ENCODE assay signal across 11 mouse cellular contexts in the genomic region with DNA sequence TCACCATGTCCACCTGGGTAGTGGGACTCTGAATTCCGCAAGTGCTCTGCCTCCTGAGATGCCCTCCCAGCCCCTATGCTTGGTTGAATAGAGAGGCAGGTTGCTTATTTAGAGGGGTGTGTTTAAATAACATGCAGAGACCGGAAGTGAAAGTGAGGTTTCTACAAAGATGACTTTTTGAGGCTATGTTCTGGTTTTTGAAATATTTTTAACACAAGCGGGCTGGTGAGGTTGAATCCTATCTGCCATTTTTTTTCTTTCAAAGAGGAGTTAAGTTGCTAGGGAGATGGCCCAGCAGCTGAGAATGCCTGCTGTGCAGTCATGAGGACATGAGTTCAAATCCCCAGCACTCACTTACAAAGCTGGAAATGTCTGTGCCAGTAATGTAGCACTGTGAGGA. TPM values are rescaled to one million over a fixed set of nuclear protein-coding genes. Genes with fewer than 3 reads are reported as not detected.
DNase-seq lines count a peak whose midpoint lies in the region; ATAC-seq and TF ChIP-seq lines count a peak whose summit lies in the region.
"Had no signal": no experiment of that assay in that cellular context is flagged by ENCODE, and none has a peak within 500 bp of the region (broad histone marks: within the 10 kb centered on the region; RNA-seq: fewer than 3 reads in every experiment).

No protein-coding gene starts in this region.

- peaks cover 11% of the 10 kb centered on the region for H3K79me2 ChIP-seq in heart, adult 2 months (replicated peaks; ENCODE audit: control insufficient read depth, insufficient read depth, low read length)

- peaks cover 47% of the 10 kb centered on the region for H3K4me1 ChIP-seq in heart, embryonic 11.5 days (ENCODE audit: control insufficient read depth, insufficient read depth, low read length)
- peaks cover 28% of the 10 kb centered on the region for H3K4me1 ChIP-seq in heart, adult 2 months (ENCODE audit: control insufficient read depth, insufficient read depth, low read length)
- H3K4me1 ChIP-seq in thymus, adult 2 months (replicated peaks; ENCODE audit: control insufficient read depth, insufficient read depth, low read length) = peaks cover 34% of the 10 kb centered on the region
- peaks cover 70% of the 10 kb centered on the region for H3K4me1 ChIP-seq in midbrain, embryonic 12.5 days

- H3K36me3 ChIP-seq in heart, embryonic 11.5 days (ENCODE audit: control insufficient read depth, insufficient read depth, low read length) = no peaks in the 10 kb centered on the region
- H3K36me3 ChIP-seq in heart, adult 2 months (ENCODE audit: control insufficient read depth, insufficient read depth, low read length) = peaks cover 35% of the 10 kb centered on the region
- H3K36me3 ChIP-seq in thymus, adult 2 months (ENCODE audit: control insufficient read depth, insufficient read depth, low read length) = no peaks in the 10 kb centered on the region
- peaks cover 27% of the 10 kb centered on the region for H3K36me3 ChIP-seq in midbrain, embryonic 12.5 days

- TF ChIP-seq EP300 in heart, adult 2 months (IDR thresholded peaks at IDR 0.05; ENCODE audit: insufficient read depth, low read depth, low read length) = no peak

- H3K4me3 ChIP-seq in heart, embryonic 11.5 days (ENCODE audit: low read depth, low read length) = no peak overlapping the region
- H3K4me3 ChIP-seq in heart, adult 2 months = no peak overlapping the region; the same call in 1 of the 2 replicates
- no peak overlapping the region for H3K4me3 ChIP-seq in thymus, adult 2 months (ENCODE audit: control insufficient read depth, insufficient read depth, low read length)
- 0 out of 2 replicates have a peak overlapping the region, but pooled peaks have one; percentile 5 for H3K4me3 ChIP-seq in midbrain, embryonic 12.5 days

- WGBS in heart, embryonic 11.5 days (ENCODE audit: insufficient replicate concordance) = 84% methylated on average over 3 of the region's 3 CpGs
- WGBS in heart, adult 2 months = 67% methylated on average over 3 of the region's 3 CpGs
- 34% methylated on average over 3 of the region's 3 CpGs for WGBS in thymus, adult 2 months
- 87% methylated on average over 3 of the region's 3 CpGs for WGBS in midbrain, embryonic 12.5 days

- DNase-seq in heart, adult 2 months = no peak
- DNase-seq in thymus, adult 2 months = no peak
- DNase-seq in thymus, postnatal 4 days = no peak
- DNase-seq in frontal cortex, postnatal 14 days (ENCODE audit: low spot score in 2 of 2) = no peak
- DNase-seq in frontal cortex, postnatal 36 days (ENCODE audit: low spot score in 2 of 2) = no peak
- DNase-seq: heart, adult 11 months; lung, postnatal 10 days had no signal

- intact Hi-C loops in heart, adult 2 months (cut with DNase I) = loop anchor here (5.0 kb wide), 1 partner anchor 33 kb away; no protein-coding TSS in a partner anchor

- no peaks in the 10 kb centered on the region for H3K9me3 ChIP-seq in heart, embryonic 11.5 days (replicated peaks; ENCODE audit: control insufficient read depth, low read length)
- H3K9me3 ChIP-seq in midbrain, embryonic 12.5 days = no peaks in the 10 kb centered on the region

- peak overlapping the region; percentile 3; the same call in 1 of the 2 replicates for H3K4me2 ChIP-seq in heart, embryonic 11.5 days
- peak overlapping the region; percentile 33 for H3K4me2 ChIP-seq in midbrain, embryonic 12.5 days (replicated peaks)

- no peak overlapping the region for H3K27ac ChIP-seq in heart, embryonic 11.5 days (ENCODE audit: low read depth, low read length)
- H3K27ac ChIP-seq in heart, adult 2 months = no peak overlapping the region
- peak overlapping the region; percentile 57 for H3K27ac ChIP-seq in thymus, adult 2 months (ENCODE audit: control insufficient read depth, insufficient read depth, low read length)
- H3K27ac ChIP-seq in midbrain, embryonic 12.5 days (replicated peaks) = no peak overlapping the region
- H3K27ac ChIP-seq: kidney, postnatal 0 days had no signal

- TF ChIP-seq CTCF in heart, adult 2 months (IDR thresholded peaks at IDR 0.05) = no peak
- no peak for TF ChIP-seq CTCF in thymus, adult 2 months (IDR thresholded peaks at IDR 0.05; ENCODE audit: borderline replicate concordance, control insufficient read depth, extremely low read depth, insufficient read depth, low read length, poor library complexity)

- no peak overlapping the region for H3K9ac ChIP-seq in heart, embryonic 11.5 days (ENCODE audit: low read depth, low read length)
- no peak overlapping the region for H3K9ac ChIP-seq in heart, adult 2 months (ENCODE audit: low read depth, low read length)
- no peak overlapping the region for H3K9ac ChIP-seq in midbrain, embryonic 12.5 days (replicated peaks)

- TF ChIP-seq POLR2A in heart, adult 2 months (IDR thresholded peaks at IDR 0.05; ENCODE audit: insufficient read depth, low read depth, low read length) = no peak
- no peak for TF ChIP-seq POLR2A in thymus, adult 2 months (IDR thresholded peaks at IDR 0.05; ENCODE audit: control insufficient read depth, extremely low read depth, insufficient read depth, low read length, poor library complexity)

- no peaks in the 10 kb centered on the region for H3K27me3 ChIP-seq in heart, embryonic 11.5 days (ENCODE audit: control insufficient read depth, insufficient read depth, low read length)
- no peaks in the 10 kb centered on the region for H3K27me3 ChIP-seq in heart, adult 2 months (ENCODE audit: control insufficient read depth, insufficient read depth, low read length)
- H3K27me3 ChIP-seq in thymus, adult 2 months (ENCODE audit: control insufficient read depth, insufficient read depth, low read length) = no peaks in the 10 kb centered on the region
- H3K27me3 ChIP-seq in midbrain, embryonic 12.5 days = no peaks in the 10 kb centered on the region

- no peak for ATAC-seq in heart, embryonic 11.5 days (replicated peaks; ENCODE audit: insufficient number of reproducible peaks, low FRiP score, low TSS enrichment)
- no peak for ATAC-seq in midbrain, embryonic 12.5 days (ENCODE audit: low FRiP score, low read depth)
- ATAC-seq in erythroid progenitor cell, adult 5-6 weeks (replicated peaks; ENCODE audit: low FRiP score, poor library complexity, severe bottlenecking) = no peak

RNA-seq across cellular contexts. Expression of a gene that starts 4.0 kb away (rescaled TPM):
- polyA plus RNA-seq in heart, embryonic 11.5 days (2014; fragmentation: Nextera tagmentation; extraction: Ambion mirVana) = 19.4 and 23.7 TPM in 2 replicates
- 100 to 1,000 TPM; 129 to 134 TPM for total RNA-seq in heart, adult 2 months (2021)
- 85.2 and 133 TPM in 2 replicates for polyA plus RNA-seq in heart, adult 2 months (2012; rRNA removed)
- 164 and 167 TPM in 2 replicates for polyA plus RNA-seq in thymus, adult 2 months (2012; rRNA removed)
- polyA plus RNA-seq in midbrain, embryonic 12.5 days (2016; fragmentation: Nextera tagmentation; extraction: Ambion mirVana) = 68.8 and 71.5 TPM in 2 replicates
- total RNA-seq in erythroid progenitor cell, adult 5-6 weeks (2015; ENCODE audit: low replicate concordance) = 15.9 and 28.1 TPM in 2 replicates
- total RNA-seq in erythroid progenitor cell, adult 5-6 weeks (2017; ENCODE audit: low replicate concordance) = 13.2 and 28.7 TPM in 2 replicates
